Mouse (Mus musculus): Measurements from ENCODE around the gene Rin2. TPM values are rescaled to one million over a fixed set of nuclear protein-coding genes. Genes with fewer than 3 reads are reported as not detected.
A peak's percentile ranks its signal among the peaks of the same experiment; 100 is the strongest.

Rin2 gene
- total and polyA plus RNA-seq, 2 experiments: 3.4 to 10.9 TPM

DNA sequence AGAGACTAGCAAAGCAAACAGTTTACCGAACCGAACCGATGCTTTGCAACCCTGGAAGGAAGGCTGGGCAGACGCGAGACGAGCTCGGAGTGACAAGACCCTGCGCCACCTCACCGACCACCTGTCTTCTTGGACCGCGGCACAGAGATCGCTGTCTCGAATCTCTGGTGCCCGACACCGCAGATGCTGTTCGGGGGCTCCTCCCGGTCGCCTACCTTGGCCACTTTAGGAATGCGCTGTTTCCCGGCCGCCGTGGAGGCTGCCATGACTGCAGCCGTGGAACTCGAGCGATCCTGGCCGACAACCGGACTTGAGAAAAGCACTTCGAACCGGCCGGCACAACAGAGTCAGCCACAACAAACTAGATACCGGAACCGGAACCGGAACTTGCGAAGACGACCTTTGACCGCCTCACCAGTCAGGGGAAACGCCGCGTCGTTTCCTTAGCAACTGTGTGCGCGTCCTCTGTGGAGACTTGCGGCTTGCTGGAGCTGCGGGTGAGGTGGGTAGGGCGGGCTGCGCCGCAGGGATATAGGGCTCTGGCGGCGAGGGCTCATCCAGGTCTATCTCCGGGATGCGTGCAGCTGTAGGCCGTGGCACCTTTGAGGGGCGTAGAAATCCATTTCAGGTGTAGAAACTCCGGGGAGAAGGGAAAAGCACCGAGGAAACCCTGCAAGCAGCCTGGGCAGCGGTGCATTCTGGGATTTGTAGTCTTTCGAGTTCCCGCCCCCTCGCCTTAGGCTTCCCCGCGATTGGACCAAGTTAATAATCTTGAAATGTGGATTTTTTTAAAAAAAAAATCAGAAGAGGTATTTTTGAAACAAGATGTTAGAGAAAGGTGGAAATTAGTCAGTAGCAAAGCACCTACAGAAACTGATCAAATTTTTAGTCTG is 259.6 kb downstream of the Rin2 start, which contains the start of the genes Cfap61 and Crnkl1:
Cfap61 (plus strand) TSS at position 446 of the 893 bp plus-strand sequence.
Crnkl1 (minus strand) TSS at position 676 of the 893 bp plus-strand sequence.
- H3K27me3 ChIP-seq (ENCODE audit: control insufficient read depth, insufficient read depth, low read length): no peaks in the 10 kb centered on the region
- TF ChIP-seq POLR2A (IDR thresholded peaks at IDR 0.05; ENCODE audit: extremely low read depth, insufficient read depth, low read length) (peak; percentile 42; the same call in 1 of the 2 replicates), CTCF (IDR thresholded peaks at IDR 0.05; ENCODE audit: low read depth, low read length) (no peak)

DNA sequence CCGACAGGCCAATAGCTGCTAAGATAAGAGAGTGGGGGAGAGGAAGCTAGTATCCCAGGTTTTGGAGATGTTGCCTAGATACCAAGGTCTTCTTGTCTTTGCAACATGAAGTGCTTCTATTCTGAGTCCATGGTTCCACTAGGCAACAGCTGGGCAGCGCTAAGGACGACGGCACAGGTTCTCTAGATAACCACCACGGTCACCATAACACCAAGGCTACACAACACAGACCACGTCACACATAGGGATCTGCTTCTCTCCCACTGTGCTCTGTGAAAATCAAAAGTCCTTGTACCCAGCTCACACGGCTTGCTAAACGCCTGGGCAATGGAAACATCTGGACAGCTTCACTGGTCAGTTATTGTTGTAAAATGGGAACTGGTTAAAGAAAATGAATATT is 262.0 kb downstream of the Rin2 start:
- TF ChIP-seq CTCF (IDR thresholded peaks at IDR 0.05; ENCODE audit: low read depth, low read length): no peak
- TF ChIP-seq POLR2A (IDR thresholded peaks at IDR 0.05; ENCODE audit: extremely low read depth, insufficient read depth, low read length): no peak
- peaks cover 1% of the 10 kb centered on the region; the same call in 1 of the 2 replicates for H3K36me3 ChIP-seq (ENCODE audit: control insufficient read depth, insufficient read depth, low read length)
- WGBS: 80% methylated on average over 8 of the region's 8 CpGs
- no peak for DNase-seq (ENCODE audit: extremely low read depth, low read depth, low spot score)
- no peak overlapping the region for H3K9ac ChIP-seq (ENCODE audit: low read depth, low read length)
- H3K79me2 ChIP-seq (ENCODE audit: control insufficient read depth, insufficient read depth, low read length): no peaks in the 10 kb centered on the region; the same call in 1 of the 2 replicates
- no peak overlapping the region for H3K27ac ChIP-seq (replicated peaks; ENCODE audit: insufficient read depth, low read depth, low read length)
- H3K27me3 ChIP-seq (ENCODE audit: control insufficient read depth, insufficient read depth, low read length): no peaks in the 10 kb centered on the region
- no peak overlapping the region for H3K4me3 ChIP-seq (ENCODE audit: insufficient read depth, low read depth, low read length)
- peaks cover 2% of the 10 kb centered on the region; the same call in 1 of the 2 replicates for H3K4me1 ChIP-seq (ENCODE audit: control insufficient read depth, insufficient read depth, low read length)

More for the DNA sequence above, 259.6 kb downstream of the Rin2 start, which contains the start of the genes Cfap61 and Crnkl1:
- peak within 1 kb of the TSS; percentile 9; the same call in 1 of the 2 replicates for H3K27ac ChIP-seq (replicated peaks; ENCODE audit: insufficient read depth, low read depth, low read length)
- H3K9ac ChIP-seq (ENCODE audit: low read depth, low read length): peak within 1 kb of the TSS; percentile 73
- peaks cover 18% of the 10 kb centered on the region for H3K36me3 ChIP-seq (ENCODE audit: control insufficient read depth, insufficient read depth, low read length)
- no peaks in the 10 kb centered on the region; the same call in 1 of the 2 replicates for H3K79me2 ChIP-seq (ENCODE audit: control insufficient read depth, insufficient read depth, low read length)
- DNase-seq (ENCODE audit: extremely low read depth, low read depth, low spot score): peak; percentile 88
- peaks cover 2% of the 10 kb centered on the region; the same call in 1 of the 2 replicates for H3K4me1 ChIP-seq (ENCODE audit: control insufficient read depth, insufficient read depth, low read length)
- WGBS: under 1% methylated on average over 61 of the region's 61 CpGs
- H3K4me3 ChIP-seq (ENCODE audit: insufficient read depth, low read depth, low read length): peak within 1 kb of the TSS; percentile 70

Other genes starting within 250 kb of the Rin2 start
- 25.8 and 29.2 TPM in 2 replicates for gene Naa20, start 226.9 kb downstream of the Rin2 start, total RNA-seq (2014; rRNA removed)
- 14.4 and 14.6 TPM in 2 replicates for gene Naa20, start 226.9 kb downstream of the Rin2 start, polyA plus RNA-seq (2012; rRNA removed)

All from liver, adult 2 months (tissue).